Mouse (Mus musculus) heart, postnatal 14 days (tissue): ENCODE measurements around the gene Cacng5. TPM values are rescaled to one million over a fixed set of nuclear protein-coding genes. Genes with fewer than 3 reads are reported as not detected.

Experiments
- DNase-seq, 2 experiments: peaks; one replicate each; pipeline ENCODE4 v3.0.0; 2021 to 2022
- intact Hi-C: fragments of 180-260 bp; cut with DNase I; formaldehyde crosslinking; loops from one replicate; pipeline ENCODE4 v1.15.1; 2025
- long read RNA-seq, 2 experiments: library from polyadenylated mRNA; stranded (forward); transcript quantifications; one replicate each; pipeline ENCODE4 v2.0.0; 2021
- total RNA-seq, 2 experiments: library from RNA; stranded (reverse); gene quantifications; 2 replicates each; pipeline ENCODE4 v1.2.3; 2021

The Cacng5 gene
- total RNA-seq, result under 1 TPM; 0.10 to 0.22 TPM
- long read RNA-seq, experiment 1, result 0 reads
- long read RNA-seq, experiment 2, partial matches to known transcripts, result 0 of 1 reads
- long read RNA-seq, experiment 2, other reads (novel, unspliced or antisense), result 0 of 1 reads

- intact Hi-C loops, result no loop called here
- DNase-seq, result no peak
These were observed at the start of gene Cacng5 for GRCm38 (mm10) chr11:107914634-107915226. Cacng5 (minus strand) TSS chr11:107915055.

GRCm38 (mm10) chr11:107957566-107958350 lies 42.9 kb upstream of the Cacng5 start:
- intact Hi-C loops, result no loop called here
- DNase-seq, result no peak

GRCm38 (mm10) chr11:107955191-107956062 lies 40.6 kb upstream of the Cacng5 start:
- no peak for DNase-seq
- intact Hi-C loops, result no loop called here

GRCm38 (mm10) chr11:107951431-107951830 lies 36.6 kb upstream of the Cacng5 start:
- DNase-seq, result peak; percentile 28 to 35
- intact Hi-C loops, result loop anchor here (2.0 kb wide), 1 partner anchor 47 kb away; no protein-coding TSS in a partner anchor

- DNase-seq, result no peak
These were observed 35.8 kb upstream of the Cacng5 start for GRCm38 (mm10) chr11:107950658-107951057.

GRCm38 (mm10) chr11:107950211-107950610 lies 35.4 kb upstream of the Cacng5 start:
- peak; percentile 21 to 29 for DNase-seq
- intact Hi-C loops, result loop anchor here (2.0 kb wide), 1 partner anchor 45 kb away; no protein-coding TSS in a partner anchor

More at GRCm38 (mm10) chr11:107950658-107951057, 35.8 kb upstream of the Cacng5 start:
- intact Hi-C loops, result loop anchor here (2.0 kb wide), 1 partner anchor 46 kb away; no protein-coding TSS in a partner anchor

- DNase-seq, result no peak
- intact Hi-C loops, result no loop called here
These were observed 33.1 kb upstream of the Cacng5 start for GRCm38 (mm10) chr11:107947951-107948350.

- intact Hi-C loops, result no loop called here
- DNase-seq, result no peak
These were observed 32.0 kb upstream of the Cacng5 start for GRCm38 (mm10) chr11:107946823-107947222.

GRCm38 (mm10) chr11:107936929-107937328 lies 22.1 kb upstream of the Cacng5 start:
- DNase-seq, result no peak
- intact Hi-C loops, result no loop called here

GRCm38 (mm10) chr11:107931721-107932120 lies 16.9 kb upstream of the Cacng5 start:
- DNase-seq, result no peak
- intact Hi-C loops, result no loop called here

- DNase-seq, result no peak
- intact Hi-C loops, result no loop called here
These were observed 16.4 kb upstream of the Cacng5 start for GRCm38 (mm10) chr11:107931288-107931687.

GRCm38 (mm10) chr11:107929712-107930111 lies 14.9 kb upstream of the Cacng5 start:
- DNase-seq, result no peak
- intact Hi-C loops, result no loop called here

- DNase-seq, result peak; percentile 25 to 37
- intact Hi-C loops, result no loop called here
These were observed 5.1 kb upstream of the Cacng5 start for GRCm38 (mm10) chr11:107919852-107920508.

GRCm38 (mm10) chr11:107917721-107918235 lies 2.9 kb upstream of the Cacng5 start:
- intact Hi-C loops, result no loop called here
- DNase-seq, result no peak

- intact Hi-C loops, result no loop called here
These were observed 1.5 kb downstream of the Cacng5 start for GRCm38 (mm10) chr11:107913317-107913716.

GRCm38 (mm10) chr11:107905364-107905763 lies 9.5 kb downstream of the Cacng5 start:
- DNase-seq, result no peak
- intact Hi-C loops, result loop anchor here (2.0 kb wide), 1 partner anchor 45 kb away; no protein-coding TSS in a partner anchor

More at GRCm38 (mm10) chr11:107913317-107913716, 1.5 kb downstream of the Cacng5 start:
- no peak for DNase-seq

- intact Hi-C loops, result loop anchor here (2.0 kb wide), 1 partner anchor 47 kb away; no protein-coding TSS in a partner anchor
- DNase-seq, result peak; percentile 36 to 45
These were observed 10.8 kb downstream of the Cacng5 start for GRCm38 (mm10) chr11:107903966-107904605.

- DNase-seq, result no peak
- intact Hi-C loops, result no loop called here
These were observed 14.4 kb downstream of the Cacng5 start for GRCm38 (mm10) chr11:107900470-107900869.

- DNase-seq, result no peak
- intact Hi-C loops, result no loop called here
These were observed 16.2 kb downstream of the Cacng5 start for GRCm38 (mm10) chr11:107898698-107899097.
